Mouse (Mus musculus): ENCODE data around the gene Serp2. TPM values are rescaled to one million over a fixed set of nuclear protein-coding genes. Genes with fewer than 3 reads are reported as not detected.

The Serp2 gene
- polyA plus RNA-seq, 1 experiment from 2014 or later = 15.2 TPM

Other genes with a start within 250 kb of the Serp2 start
- 844 and 1,016 TPM in 2 replicates for gene Tsc22d1, start 141.9 kb downstream of the Serp2 start, polyA plus RNA-seq (2014; fragmentation: Nextera tagmentation; extraction: Ambion mirVana)

Measured in kidney, embryonic 14.5 days (tissue).